Comparison of ENCODE assay signal across 10 mouse cellular contexts in the genomic region with DNA sequence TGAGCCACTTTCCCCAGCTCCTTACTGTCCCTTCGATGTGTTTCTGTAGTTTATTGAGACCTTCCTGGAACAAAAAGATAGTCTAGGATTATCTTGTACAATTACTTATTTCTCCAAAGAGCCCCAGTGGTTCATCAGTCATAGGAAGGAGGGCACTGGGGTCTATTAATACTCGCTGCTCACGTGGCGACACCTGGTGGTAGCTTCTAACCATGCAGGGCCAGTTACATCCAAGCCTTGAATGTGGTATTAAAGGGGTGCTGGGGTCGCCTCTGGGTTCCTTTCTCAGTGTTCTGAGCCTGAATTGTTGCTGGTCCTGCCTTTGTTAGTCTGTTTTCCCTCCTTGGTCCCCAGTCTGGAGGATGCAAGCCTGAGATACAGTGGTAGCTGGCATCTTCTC. TPM values are rescaled to one million over a fixed set of nuclear protein-coding genes. Genes with fewer than 3 reads are reported as not detected.
DNase-seq lines count a peak whose midpoint lies in the region; TF ChIP-seq lines count a peak whose summit lies in the region.
"Had no signal": no experiment of that assay in that cellular context is flagged by ENCODE, and none has a peak within 500 bp of the region (broad histone marks: within the 10 kb centered on the region; RNA-seq: fewer than 3 reads in every experiment).

No protein-coding gene starts in this region.

- H3K27ac ChIP-seq in heart, adult 2 months, result no peak overlapping the region
- no peak overlapping the region for H3K27ac ChIP-seq in ES-Bruce4 (ENCODE audit: insufficient read depth, low read length)
- H3K27ac ChIP-seq in cerebellum, adult 2 months (ENCODE audit: insufficient read depth, low read length), result no peak overlapping the region
- H3K27ac ChIP-seq: embryonic facial prominence, embryonic 12.5 days; macrophage had no signal

- H3K36me3 ChIP-seq in heart, adult 2 months (ENCODE audit: control insufficient read depth, insufficient read depth, low read length), result peaks cover 14% of the 10 kb centered on the region
- no peaks in the 10 kb centered on the region for H3K36me3 ChIP-seq in ES-Bruce4 (ENCODE audit: control insufficient read depth, insufficient read depth, low read length, poor library complexity, severe bottlenecking)
- H3K36me3 ChIP-seq: embryonic facial prominence, embryonic 12.5 days had no signal

- DNase-seq in heart, adult 2 months, result peak; percentile 61 to 74
- DNase-seq in heart, postnatal 25 days (ENCODE audit: low spot score), result no peak
- DNase-seq in cerebellum, adult 2 months, result peak; percentile 19 to 49
- DNase-seq in gastrocnemius, postnatal 14 days, result peak; percentile 56
- peak; percentile 61 for DNase-seq in layer of hippocampus, adult 11-12 months (ENCODE audit: low spot score)
- peak; percentile 75 for DNase-seq in mesoderm, embryonic 11.5 days (ENCODE audit: low read depth, low spot score)
- peak; percentile 61 for DNase-seq in thymus, postnatal 14 days

- intact Hi-C loops in heart, adult 2 months (cut with DNase I), result loop anchor here (1.0 to 2.0 kb wide), 2 partner anchors 42 to 181 kb away; no protein-coding TSS in a partner anchor
- intact Hi-C loops in heart, postnatal 25 days (cut with DNase I), result loop anchor here (1.0 to 2.0 kb wide), 2 partner anchors 46 to 179 kb away; no protein-coding TSS in a partner anchor
- intact Hi-C loops in gastrocnemius, postnatal 14 days (cut with DNase I; ENCODE audit: low total_unique reads), result loop anchor here (2.0 to 5.0 kb wide), 2 partner anchors 49 to 184 kb away; no protein-coding TSS in a partner anchor

- peak; percentile 94 for TF ChIP-seq CTCF in heart, adult 2 months (IDR thresholded peaks at IDR 0.05)
- TF ChIP-seq CTCF in ES-Bruce4 (IDR thresholded peaks at IDR 0.05; ENCODE audit: low read depth, low read length), result peak; percentile 87
- peak; percentile 74 for TF ChIP-seq CTCF in cerebellum, adult 2 months (IDR thresholded peaks at IDR 0.05; ENCODE audit: borderline replicate concordance, insufficient read depth, low read depth, low read length)

- H3K4me3 ChIP-seq in heart, adult 2 months, result no peak overlapping the region
- no peak overlapping the region for H3K4me3 ChIP-seq in ES-Bruce4 (ENCODE audit: low read depth, low read length)
- no peak overlapping the region for H3K4me3 ChIP-seq in cerebellum, adult 2 months (replicated peaks; ENCODE audit: insufficient read depth, low read depth, low read length)
- H3K4me3 ChIP-seq: embryonic facial prominence, embryonic 12.5 days had no signal

- peaks cover 27% of the 10 kb centered on the region for H3K4me1 ChIP-seq in heart, adult 2 months (ENCODE audit: control insufficient read depth, insufficient read depth, low read length)
- peaks cover 14% of the 10 kb centered on the region for H3K4me1 ChIP-seq in ES-Bruce4 (ENCODE audit: control insufficient read depth, insufficient read depth, low read length)
- no peaks in the 10 kb centered on the region for H3K4me1 ChIP-seq in cerebellum, adult 2 months (ENCODE audit: control insufficient read depth, insufficient read depth, low read length)
- H3K4me1 ChIP-seq: embryonic facial prominence, embryonic 12.5 days had no signal

- H3K79me2 ChIP-seq in heart, adult 2 months (replicated peaks; ENCODE audit: control insufficient read depth, insufficient read depth, low read length), result no peaks in the 10 kb centered on the region

- 7% methylated on average over 5 of the region's 5 CpGs for WGBS in heart, adult 2 months
- 7% methylated on average over 5 of the region's 5 CpGs for WGBS in cerebellum, adult 2 months

- H3K9ac ChIP-seq in heart, adult 2 months (ENCODE audit: low read depth, low read length), result no peak overlapping the region
- no peak overlapping the region for H3K9ac ChIP-seq in ES-Bruce4 (ENCODE audit: low read depth, poor library complexity, severe bottlenecking)
- H3K9ac ChIP-seq: embryonic facial prominence, embryonic 12.5 days had no signal

- TF ChIP-seq EP300 in heart, adult 2 months (IDR thresholded peaks at IDR 0.05; ENCODE audit: insufficient read depth, low read depth, low read length), result peak; percentile 84; the same call in 1 of the 2 replicates
- no peak for TF ChIP-seq EP300 in ES-Bruce4 (IDR thresholded peaks at IDR 0.05; ENCODE audit: insufficient read depth, low read depth, low read length)

- no peak for TF ChIP-seq POLR2A in heart, adult 2 months (IDR thresholded peaks at IDR 0.05; ENCODE audit: insufficient read depth, low read depth, low read length)
- TF ChIP-seq POLR2A in ES-Bruce4 (IDR thresholded peaks at IDR 0.05; ENCODE audit: insufficient read depth, low read length), result no peak
- no peak for TF ChIP-seq POLR2A in cerebellum, adult 2 months (IDR thresholded peaks at IDR 0.05; ENCODE audit: borderline replicate concordance, insufficient read depth, low read length)

- H3K9me3 ChIP-seq in ES-Bruce4 (replicated peaks; ENCODE audit: control insufficient read depth, insufficient read depth, low read length, poor library complexity, severe bottlenecking), result no peaks in the 10 kb centered on the region
- H3K9me3 ChIP-seq: embryonic facial prominence, embryonic 12.5 days had no signal

- H3K27me3 ChIP-seq in heart, adult 2 months (ENCODE audit: control insufficient read depth, insufficient read depth, low read length), result no peaks in the 10 kb centered on the region
- no peaks in the 10 kb centered on the region for H3K27me3 ChIP-seq in ES-Bruce4 (ENCODE audit: control insufficient read depth, insufficient read depth, low read length, poor library complexity, severe bottlenecking)
- no peaks in the 10 kb centered on the region for H3K27me3 ChIP-seq in cerebellum, adult 2 months (ENCODE audit: control insufficient read depth, insufficient read depth, low read length)
- H3K27me3 ChIP-seq: embryonic facial prominence, embryonic 12.5 days had no signal

RNA-seq across cellular contexts. Expression of a gene that starts 52.9 kb away (rescaled TPM):
- 100 to 1,000 TPM in 1 of 2 experiments, 10 to 100 TPM in 1; 87.4 to 100 TPM for total RNA-seq in heart, adult 2 months (2021)
- polyA plus RNA-seq in heart, adult 2 months (2012; rRNA removed), result 51.1 and 66.4 TPM in 2 replicates
- 100 to 1,000 TPM; 111 to 119 TPM for total RNA-seq in heart, postnatal 25 days (2021)
- polyA plus RNA-seq in ES-Bruce4 (2011; ENCODE audit: insufficient read depth, insufficient read length, low read depth, missing spikeins), result 15.0 and 18.5 TPM in 2 replicates
- 4.7 and 5.9 TPM in 2 replicates for polyA plus RNA-seq in cerebellum, adult 2 months (2012; rRNA removed)
- 10 to 100 TPM; 92.7 to 95.6 TPM for total RNA-seq in gastrocnemius, postnatal 14 days (2021)
